Mouse (Mus musculus): ENCODE measurements around the gene Tgfbr3. TPM values are rescaled to one million over a fixed set of nuclear protein-coding genes. Genes with fewer than 3 reads are reported as not detected.

Gene Tgfbr3
- total RNA-seq, 4 experiments from 2014 or later = 217 to 303 (median 276) TPM

DNA sequence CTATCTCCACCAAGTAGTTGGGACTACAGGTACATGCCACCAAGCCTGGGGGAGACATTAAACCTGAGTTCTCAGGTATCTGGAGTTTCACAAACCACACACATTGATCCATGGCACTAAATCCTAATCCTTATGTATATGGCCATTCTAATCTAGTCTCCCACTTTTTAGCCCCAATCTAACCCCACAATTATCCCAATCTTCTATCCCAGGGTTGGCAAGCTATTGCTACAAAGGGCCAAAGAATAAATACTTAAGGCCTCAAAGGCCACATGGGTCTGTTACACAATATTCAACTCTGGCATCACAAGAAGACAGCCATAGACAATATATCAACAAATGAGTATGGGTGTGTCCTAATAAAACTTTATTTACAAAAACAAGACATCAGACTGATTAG, 85.1 kb downstream of the Tgfbr3 start:
- no peak for DNase-seq

- no peak for DNase-seq
These were observed 86.4 kb downstream of the Tgfbr3 start for GRCm38 (mm10) chr5:107202801-107203559.

- no peak for DNase-seq
These were observed 87.8 kb downstream of the Tgfbr3 start for GRCm38 (mm10) chr5:107201509-107202182.

DNA sequence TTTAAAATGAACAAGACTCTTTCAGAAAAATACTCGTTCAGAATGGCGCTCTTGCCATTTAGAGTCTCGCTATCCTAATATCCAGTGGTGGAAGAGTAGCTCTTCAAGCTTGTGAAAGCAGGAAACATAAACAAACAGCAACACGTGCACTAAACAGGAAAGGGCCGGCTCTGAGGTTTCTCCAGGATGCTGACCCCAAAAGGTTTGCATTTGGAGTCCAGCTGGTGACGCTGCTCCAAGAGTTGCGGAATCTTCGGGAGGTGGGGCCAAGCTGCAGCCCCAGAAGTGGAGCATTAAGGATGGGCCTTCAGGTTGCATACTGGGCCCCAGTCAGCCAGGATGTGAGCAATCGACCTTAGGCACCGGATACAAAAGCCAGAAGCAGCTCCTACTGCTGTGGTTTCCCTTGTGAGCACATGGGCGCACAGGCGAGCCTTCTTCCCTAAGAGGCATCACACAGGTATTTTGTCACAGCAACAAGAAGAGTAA, 88.5 kb downstream of the Tgfbr3 start:
- no peak for DNase-seq

DNA sequence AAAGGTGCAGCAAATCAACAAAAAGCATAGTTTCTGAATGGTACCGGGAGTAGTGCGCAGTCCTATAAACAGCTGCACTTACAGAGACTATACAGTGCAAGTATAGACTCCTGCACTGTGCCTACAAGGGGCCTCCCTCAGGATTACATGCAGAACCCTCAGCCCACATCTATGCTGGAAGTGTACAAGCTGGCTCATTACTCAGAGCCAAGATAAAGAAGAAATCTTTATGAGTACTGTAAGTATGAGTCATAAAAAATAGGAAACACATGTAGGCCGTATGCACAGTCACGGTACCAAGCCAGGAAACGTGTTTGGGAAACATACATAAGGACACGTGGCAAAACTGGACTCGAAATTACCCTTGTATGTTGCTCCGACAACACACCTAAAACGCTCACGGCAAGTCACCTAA, 89.2 kb downstream of the Tgfbr3 start:
- DNase-seq = no peak

- DNase-seq = no peak
These were observed 93.6 kb downstream of the Tgfbr3 start for GRCm38 (mm10) chr5:107195751-107196395.

DNA sequence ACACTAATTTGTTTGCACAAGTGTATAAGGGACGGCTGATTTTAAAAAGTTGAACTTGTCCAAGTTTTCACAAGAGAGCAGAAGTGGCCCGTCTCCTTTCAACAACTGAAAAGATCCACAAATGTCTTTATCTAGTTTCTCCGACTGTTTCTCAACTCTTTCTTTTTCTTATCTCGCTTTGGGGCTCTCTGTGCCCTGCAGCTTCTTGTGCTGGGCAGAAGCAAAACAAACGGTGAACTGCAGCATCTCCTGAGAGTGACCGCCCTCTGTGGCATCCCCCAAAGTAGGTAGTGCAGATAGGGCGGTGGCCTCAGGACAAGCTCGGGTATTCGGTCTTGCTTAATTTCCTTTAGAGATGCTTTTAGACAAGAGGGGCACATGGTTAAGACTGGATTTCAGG, 96.3 kb downstream of the Tgfbr3 start:
- no peak for DNase-seq

GRCm38 (mm10) chr5:107192372-107192771, 97.1 kb downstream of the Tgfbr3 start:
- peak; percentile 54 for DNase-seq

- DNase-seq = no peak
These were observed 100.9 kb downstream of the Tgfbr3 start for GRCm38 (mm10) chr5:107188551-107188950.

DNA sequence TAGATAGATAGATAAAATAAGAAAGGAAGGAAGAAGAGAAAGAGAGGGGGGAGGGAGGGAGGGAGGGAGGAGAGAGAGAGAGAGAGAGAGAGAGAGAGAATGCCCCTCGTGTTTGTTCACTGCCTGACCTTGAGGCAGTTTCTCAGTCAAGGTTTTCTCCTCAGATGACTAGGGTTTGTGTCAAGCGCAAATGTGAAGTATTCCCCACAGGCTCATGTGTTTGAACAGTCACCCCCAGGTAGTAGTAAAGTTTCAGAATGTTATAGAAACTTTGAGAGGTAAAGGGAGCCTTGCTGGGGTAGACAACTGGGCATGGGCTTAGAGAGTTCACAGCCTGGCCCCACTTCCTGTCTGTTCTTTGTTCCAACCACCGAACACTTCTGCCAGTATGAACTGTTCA, 103.2 kb downstream of the Tgfbr3 start:
- DNase-seq = no peak

- DNase-seq = peak; percentile 92
These were observed 105.1 kb downstream of the Tgfbr3 start for GRCm38 (mm10) chr5:107184158-107184883.

DNA sequence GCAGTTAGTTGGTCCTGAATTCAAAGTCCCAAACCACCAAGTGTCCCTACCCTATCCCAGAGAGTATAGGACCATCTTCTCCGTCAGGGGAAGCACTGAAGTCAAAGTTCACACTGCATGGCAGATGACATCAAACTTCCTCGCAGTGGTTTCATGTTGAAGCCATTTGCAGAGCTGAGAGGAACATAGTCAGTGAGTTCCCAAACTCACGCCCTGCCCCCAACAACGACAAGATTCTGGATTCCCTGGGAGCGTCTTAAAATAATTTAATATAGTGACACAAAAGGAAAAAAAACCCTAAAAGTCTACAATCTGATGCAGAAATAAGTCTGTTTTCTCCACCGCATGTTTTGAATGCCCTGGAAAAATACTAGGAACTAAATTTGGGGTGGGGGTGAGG, 105.9 kb downstream of the Tgfbr3 start:
- DNase-seq = no peak

- no peak for DNase-seq
These were observed 106.7 kb downstream of the Tgfbr3 start for GRCm38 (mm10) chr5:107182721-107183120.

DNA sequence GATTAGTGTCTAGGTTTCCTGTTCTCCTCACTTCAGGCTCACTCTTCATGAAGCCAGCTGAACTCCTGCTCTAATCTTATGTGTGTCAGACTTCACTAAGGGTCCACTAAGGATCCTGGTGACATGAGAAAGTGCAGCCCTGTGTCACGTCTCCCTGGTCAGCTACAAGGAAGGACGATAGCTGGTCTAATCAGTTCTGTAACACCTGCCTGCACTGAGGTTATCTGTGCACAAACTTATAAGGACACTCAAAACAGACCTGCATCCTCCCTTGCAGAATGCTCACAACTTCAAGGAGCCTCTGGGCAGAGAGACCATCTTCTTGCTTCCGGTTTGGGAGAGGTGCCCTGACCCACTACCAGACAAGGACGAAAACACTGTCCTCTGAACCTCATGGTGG, 107.6 kb downstream of the Tgfbr3 start:
- DNase-seq = no peak

DNA sequence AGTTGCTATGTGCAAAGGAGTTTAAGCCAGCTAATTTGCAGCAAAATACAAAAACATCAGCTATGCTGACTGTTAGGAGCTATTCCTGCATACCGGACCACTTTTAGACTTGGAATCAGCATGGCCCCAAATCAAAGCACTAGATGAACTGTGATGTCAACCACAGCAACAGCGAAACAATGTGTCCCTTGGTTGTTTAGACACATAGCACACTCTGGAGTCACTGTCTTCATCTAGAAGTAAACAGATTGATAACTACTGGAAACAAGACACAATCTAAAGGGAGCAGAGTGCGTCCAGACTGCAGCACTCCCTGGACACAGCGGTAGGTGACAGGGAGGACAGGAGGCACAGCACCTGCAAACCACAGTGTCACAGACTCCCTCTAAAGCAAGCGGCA, 110.2 kb downstream of the Tgfbr3 start:
- DNase-seq = no peak

DNA sequence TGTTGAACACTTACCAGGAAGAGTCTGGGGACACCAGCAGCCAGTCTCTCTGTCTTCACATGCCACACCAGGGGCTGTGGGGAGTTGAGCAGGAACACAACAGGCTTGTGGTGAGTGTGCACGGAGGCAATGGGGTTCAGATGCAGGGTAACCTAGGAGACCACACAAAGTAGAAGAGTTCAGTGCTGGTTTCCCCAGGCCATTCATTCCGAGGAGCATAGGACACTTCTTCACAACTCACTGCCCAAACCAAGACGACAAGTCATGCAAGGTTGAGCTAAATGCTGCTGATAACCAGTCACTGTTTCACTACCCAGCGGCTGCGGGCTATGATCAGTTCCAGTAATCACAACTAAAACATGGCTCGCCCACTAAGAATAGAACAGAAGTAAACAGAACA, 111.6 kb downstream of the Tgfbr3 start:
- no peak for DNase-seq

GRCm38 (mm10) chr5:107177248-107177647, 112.2 kb downstream of the Tgfbr3 start:
- no peak for DNase-seq

- no peak for DNase-seq
These were observed 112.6 kb downstream of the Tgfbr3 start for GRCm38 (mm10) chr5:107176796-107177195.

GRCm38 (mm10) chr5:107176196-107176595, 113.2 kb downstream of the Tgfbr3 start:
- no peak for DNase-seq

DNA sequence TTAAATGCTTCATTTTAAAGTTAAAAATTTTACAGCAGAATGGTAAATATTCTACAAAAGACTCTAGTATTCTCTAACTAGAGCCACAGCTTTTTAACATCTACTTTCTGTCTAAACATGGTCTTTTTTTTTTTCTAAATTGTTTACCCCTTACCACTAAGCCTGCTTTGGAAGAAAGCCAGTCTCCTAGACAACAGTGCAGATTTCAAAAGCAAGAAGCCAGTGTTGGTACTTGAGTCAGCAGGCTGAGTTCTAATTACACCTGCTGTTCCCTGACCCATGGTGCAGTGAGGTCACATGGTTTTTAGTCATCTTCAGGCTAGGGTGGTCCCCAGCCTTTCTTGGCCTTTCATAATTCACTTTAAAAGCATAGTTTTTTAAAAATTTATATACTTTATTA, 115.2 kb downstream of the Tgfbr3 start:
- DNase-seq = no peak

GRCm38 (mm10) chr5:107173483-107173882, 115.9 kb downstream of the Tgfbr3 start:
- no peak for DNase-seq

DNA sequence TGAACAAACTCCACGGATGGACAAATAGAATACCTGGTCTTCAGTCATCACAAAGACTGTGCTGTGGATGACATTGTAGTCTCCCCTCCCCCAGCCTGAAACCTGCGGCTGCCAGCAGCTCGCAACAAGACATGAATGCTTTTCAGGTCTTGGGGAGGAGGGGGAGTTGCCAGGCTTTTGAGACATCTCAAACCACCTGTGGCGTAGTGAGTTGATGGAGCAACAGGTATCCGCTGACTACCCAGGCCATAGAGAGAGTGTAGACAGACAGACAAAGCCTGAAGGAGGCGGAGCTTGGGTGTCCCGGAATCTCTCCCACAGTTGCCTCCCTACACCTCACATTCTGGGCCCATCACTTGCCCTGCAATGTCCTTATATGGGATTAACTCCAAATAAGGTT, 117.6 kb downstream of the Tgfbr3 start:
- no peak for DNase-seq

GRCm38 (mm10) chr5:107169796-107170195, 119.6 kb downstream of the Tgfbr3 start:
- DNase-seq = no peak

Measured in adrenal gland, adult 8-10 months (tissue).